Mouse (Mus musculus) C2C12 (cell line): ENCODE measurements at regions not wholly inside any gene's neighbourhood (a gene's known extent, or its start where the extent isn't known, plus 50 kb on each side); places are given as distances from the start of the nearest gene placed in this dataset.

Source experiments
- H3K27me3 ChIP-seq: one replicate; pipeline ENCODE4 v1.6.1; 2011; ENCODE audit not compliant: control insufficient read depth, insufficient read depth, insufficient read length
- H3K36me3 ChIP-seq: one replicate; pipeline ENCODE4 v1.6.1; 2011; ENCODE audit not compliant: control insufficient read depth, insufficient read depth
- H3K4me3 ChIP-seq: one replicate; pipeline ENCODE4 v1.5.1; 2011; ENCODE audit warnings: mild to moderate bottlenecking, control low read depth; ENCODE audit not compliant: poor library complexity, insufficient read depth, severe bottlenecking
- H3K79me2 ChIP-seq: one replicate; pipeline ENCODE4 v1.6.1; 2011; ENCODE audit not compliant: control insufficient read depth, insufficient read depth
- H3K79me3 ChIP-seq: one replicate; pipeline ENCODE4 v1.6.1; 2011; ENCODE audit warnings: low read depth, control low read depth
- H3ac ChIP-seq: one replicate; pipeline ENCODE3; 2011; ENCODE audit warnings: low read depth; ENCODE audit not compliant: control insufficient read depth, insufficient read length
- CEBPB ChIP-seq: IDR thresholded peaks from one replicate; pipeline ENCODE4 v1.6.1; 2011; ENCODE audit warnings: low read depth, mild to moderate bottlenecking, control low read depth, moderate library complexity
- CTCF ChIP-seq: IDR thresholded peaks from one replicate; pipeline ENCODE4 v1.5.1; 2011; ENCODE audit not compliant: control insufficient read depth, insufficient read depth, insufficient read length
- FOSL1 ChIP-seq: IDR thresholded peaks from one replicate; pipeline ENCODE4 v1.8.0; 2011; ENCODE audit warnings: mild to moderate bottlenecking, low read length; ENCODE audit not compliant: poor library complexity, insufficient read depth, severe bottlenecking
- MAX ChIP-seq: IDR thresholded peaks from one replicate; pipeline ENCODE4 v1.6.1; 2011; ENCODE audit warnings: mild to moderate bottlenecking, control low read depth
- MYOD1 ChIP-seq: IDR thresholded peaks from one replicate; pipeline ENCODE4 v1.6.1; 2011; ENCODE audit warnings: low read depth; ENCODE audit not compliant: control insufficient read depth, insufficient read length
- MYOG ChIP-seq: IDR thresholded peaks from one replicate; pipeline ENCODE4 v1.6.1; 2011; ENCODE audit not compliant: control insufficient read depth, insufficient read length; ENCODE audit errors: extremely low read depth
- USF1 ChIP-seq: IDR thresholded peaks from one replicate; pipeline ENCODE4 v1.6.1; 2011; ENCODE audit warnings: low read depth, mild to moderate bottlenecking, control low read depth, moderate library complexity

GRCm38 (mm10) chr13:71148491-71149302 lies 307.1 kb upstream of the Adamts16 start:
- Histone ChIP-seq H3K4me3 (no peak overlapping the region), H3ac (no peak overlapping the region), H3K36me3 (no peaks in the 10 kb centered on the region), H3K79me2 (no peaks in the 10 kb centered on the region), H3K27me3 (no peaks in the 10 kb centered on the region), H3K79me3 (no peaks in the 10 kb centered on the region)
- TF ChIP-seq FOSL1 (no peak), USF1 (no peak), MYOD1 (no peak), MYOG (no peak)

GRCm38 (mm10) chr13:71146859-71147443 lies 305.3 kb upstream of the Adamts16 start:
- Histone ChIP-seq H3K36me3 (no peaks in the 10 kb centered on the region), H3ac (no peak overlapping the region), H3K4me3 (no peak overlapping the region), H3K79me3 (no peaks in the 10 kb centered on the region), H3K27me3 (no peaks in the 10 kb centered on the region), H3K79me2 (no peaks in the 10 kb centered on the region)
- TF ChIP-seq CTCF (no peak), MYOD1 (no peak), MYOG (no peak), MAX (no peak), USF1 (no peak), CEBPB (no peak), FOSL1 (no peak)

GRCm38 (mm10) chr13:71138745-71139312 lies 297.2 kb upstream of the Adamts16 start:
- TF ChIP-seq USF1 = no peak
- TF ChIP-seq CEBPB = no peak
- no peak for TF ChIP-seq MYOG
- TF ChIP-seq CTCF = no peak
- TF ChIP-seq MAX = no peak
- TF ChIP-seq MYOD1 = no peak
- no peak for TF ChIP-seq FOSL1
- H3K79me3 ChIP-seq = no peaks in the 10 kb centered on the region
- H3K4me3 ChIP-seq = no peak overlapping the region
- H3K79me2 ChIP-seq = no peaks in the 10 kb centered on the region
- no peaks in the 10 kb centered on the region for H3K36me3 ChIP-seq
- no peak overlapping the region for H3ac ChIP-seq
- no peaks in the 10 kb centered on the region for H3K27me3 ChIP-seq

GRCm38 (mm10) chr13:71135940-71136632 lies 294.5 kb upstream of the Adamts16 start:
- Histone ChIP-seq H3K79me2 (no peaks in the 10 kb centered on the region), H3K27me3 (no peaks in the 10 kb centered on the region), H3K4me3 (no peak overlapping the region), H3K36me3 (no peaks in the 10 kb centered on the region), H3ac (no peak overlapping the region), H3K79me3 (no peaks in the 10 kb centered on the region)
- TF ChIP-seq MAX (no peak), CEBPB (no peak), USF1 (no peak), FOSL1 (no peak), MYOG (no peak), CTCF (no peak), MYOD1 (no peak)

- TF ChIP-seq MYOD1 = no peak
- TF ChIP-seq CTCF = no peak
- no peak for TF ChIP-seq CEBPB
- TF ChIP-seq MYOG = no peak
- no peak for TF ChIP-seq MAX
- TF ChIP-seq USF1 = no peak
- TF ChIP-seq FOSL1 = no peak
- Histone ChIP-seq H3K79me3 (no peaks in the 10 kb centered on the region), H3K79me2 (no peaks in the 10 kb centered on the region), H3K36me3 (no peaks in the 10 kb centered on the region), H3K27me3 (no peaks in the 10 kb centered on the region), H3K4me3 (no peak overlapping the region), H3ac (no peak overlapping the region)
These were observed 279.9 kb upstream of the Adamts16 start for GRCm38 (mm10) chr13:71121484-71121883.
